Mouse (Mus musculus) T-cell, adult 2 months (primary cell): ENCODE measurements around the gene Fam129a.

Experiments used
- DNase-seq: peaks from one replicate; pipeline ENCODE4 v3.0.0; 2022; ENCODE audit warnings: low spot score

The Fam129a gene

DNA sequence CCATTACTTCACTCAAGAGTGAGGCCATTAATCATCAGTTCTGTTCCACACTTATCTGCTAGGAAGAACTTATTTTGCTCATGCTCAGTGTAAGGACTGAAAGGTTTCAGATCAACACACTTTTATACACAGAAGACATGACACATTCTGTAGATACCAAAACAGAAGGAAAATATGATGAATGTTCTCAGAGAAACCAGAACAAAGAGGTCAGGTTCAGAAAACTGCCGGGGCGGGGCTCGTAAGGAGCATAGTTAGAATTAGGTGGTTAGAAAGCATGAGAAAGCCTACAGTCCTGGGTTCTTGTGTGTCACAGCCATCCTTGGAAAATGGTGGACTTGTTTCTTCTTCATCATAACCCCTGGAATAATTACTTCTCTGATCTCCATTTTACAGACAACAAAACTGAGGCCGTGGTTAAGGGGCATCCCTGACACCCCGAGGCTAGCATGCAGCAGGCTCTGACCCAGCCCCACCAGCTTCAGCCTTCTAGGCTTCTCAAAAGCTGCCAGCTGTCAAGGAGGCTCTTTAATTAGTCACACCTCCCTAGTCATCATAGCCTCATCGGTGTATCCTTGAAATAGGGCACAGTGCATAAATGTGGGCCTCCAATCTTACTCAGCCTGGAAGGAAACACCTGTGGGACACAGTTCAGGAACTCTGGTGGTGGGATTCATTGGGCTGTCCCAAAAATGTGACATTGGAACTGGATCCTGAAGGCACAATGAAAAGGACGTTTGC is 127.1 kb downstream of the Fam129a start:
- no peak for DNase-seq

DNA sequence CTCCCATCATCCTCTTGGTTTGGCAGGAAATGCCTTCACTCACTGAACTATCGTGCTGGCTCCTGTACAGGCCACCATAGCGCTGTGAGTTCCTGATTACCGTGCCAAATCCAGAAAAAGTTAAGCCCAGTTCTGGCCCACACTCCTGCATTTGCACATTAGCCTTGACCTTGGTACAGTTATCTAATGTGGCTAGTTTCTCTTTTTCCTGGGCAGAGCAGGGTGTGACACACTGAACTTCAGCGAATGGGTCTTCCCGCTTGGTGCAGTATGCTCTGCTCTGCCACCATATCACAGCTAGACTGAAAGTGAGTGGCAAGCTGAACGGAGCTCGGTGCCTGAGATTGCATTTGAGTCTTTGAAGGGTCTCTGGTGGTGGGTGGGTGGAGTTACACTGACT is 128.4 kb downstream of the Fam129a start:
- no peak for DNase-seq

DNA sequence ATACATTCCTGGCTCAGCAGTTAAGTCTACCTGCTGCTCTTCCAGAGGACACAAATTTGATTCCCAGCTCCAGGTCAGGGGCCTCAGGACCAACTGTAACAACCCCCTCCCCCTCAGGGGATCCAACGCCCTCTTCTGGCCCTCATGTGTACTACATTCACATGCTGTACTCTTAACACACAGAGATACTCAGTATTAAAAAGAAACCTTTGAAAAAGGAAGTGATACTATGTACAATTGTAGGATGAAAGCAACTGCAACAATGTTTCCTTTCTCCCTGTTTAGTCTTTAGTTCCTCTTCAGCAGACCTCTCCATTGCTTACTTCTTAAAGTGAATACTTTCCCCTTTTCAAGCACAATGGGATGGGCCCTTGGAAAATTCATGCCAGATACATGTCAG is 131.8 kb downstream of the Fam129a start:
- DNase-seq, result no peak

DNA sequence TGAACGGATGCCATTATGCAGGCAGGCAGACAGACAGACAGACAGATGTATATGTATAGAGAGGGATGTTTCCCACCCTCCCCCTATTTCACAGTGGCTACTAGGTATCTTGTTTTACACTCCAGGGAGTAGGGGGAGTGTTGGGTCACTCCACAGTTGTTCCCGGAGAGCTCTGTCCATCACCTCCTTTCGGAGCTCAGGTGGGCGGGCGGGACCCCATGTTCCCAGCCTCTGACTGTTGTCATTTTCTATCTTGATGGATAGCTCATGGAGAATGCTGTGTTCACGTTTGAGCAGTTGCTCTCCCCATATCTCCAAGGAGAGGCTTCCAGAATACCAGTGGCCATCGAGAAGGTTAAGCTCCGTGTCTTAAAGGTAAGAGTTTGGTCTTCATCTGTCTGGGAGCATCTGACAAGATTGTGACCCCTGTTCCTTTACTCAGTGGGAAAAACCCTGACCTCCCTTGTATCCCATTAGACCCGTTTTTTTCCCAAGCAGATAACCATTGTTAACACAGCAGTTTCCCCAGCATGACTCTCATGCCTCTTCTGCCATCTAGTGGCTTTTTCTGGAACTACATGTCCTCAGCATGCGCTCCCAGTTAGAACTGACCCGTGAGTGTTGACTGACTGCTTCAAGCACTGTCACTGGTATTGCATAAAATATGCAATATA is 134.9 kb downstream of the Fam129a start:
- DNase-seq, result peak; percentile 61

DNA sequence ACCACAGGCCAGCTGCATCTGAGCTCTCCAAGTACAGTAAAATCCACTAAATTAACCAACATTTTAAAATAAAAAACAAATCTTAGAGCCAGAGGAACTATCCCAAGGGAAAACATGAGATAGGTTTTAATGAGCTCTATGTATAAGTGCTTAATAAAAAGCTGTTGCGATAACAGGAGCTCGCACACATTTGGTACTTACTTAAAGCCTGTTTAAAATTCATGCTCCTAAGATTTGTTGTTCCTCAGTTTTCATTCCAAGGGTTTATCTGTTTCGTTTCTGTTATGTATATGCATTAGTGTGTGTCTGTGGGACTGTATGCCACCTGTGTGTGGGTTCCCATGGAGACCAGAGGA is 135.4 kb downstream of the Fam129a start:
- no peak for DNase-seq

DNA sequence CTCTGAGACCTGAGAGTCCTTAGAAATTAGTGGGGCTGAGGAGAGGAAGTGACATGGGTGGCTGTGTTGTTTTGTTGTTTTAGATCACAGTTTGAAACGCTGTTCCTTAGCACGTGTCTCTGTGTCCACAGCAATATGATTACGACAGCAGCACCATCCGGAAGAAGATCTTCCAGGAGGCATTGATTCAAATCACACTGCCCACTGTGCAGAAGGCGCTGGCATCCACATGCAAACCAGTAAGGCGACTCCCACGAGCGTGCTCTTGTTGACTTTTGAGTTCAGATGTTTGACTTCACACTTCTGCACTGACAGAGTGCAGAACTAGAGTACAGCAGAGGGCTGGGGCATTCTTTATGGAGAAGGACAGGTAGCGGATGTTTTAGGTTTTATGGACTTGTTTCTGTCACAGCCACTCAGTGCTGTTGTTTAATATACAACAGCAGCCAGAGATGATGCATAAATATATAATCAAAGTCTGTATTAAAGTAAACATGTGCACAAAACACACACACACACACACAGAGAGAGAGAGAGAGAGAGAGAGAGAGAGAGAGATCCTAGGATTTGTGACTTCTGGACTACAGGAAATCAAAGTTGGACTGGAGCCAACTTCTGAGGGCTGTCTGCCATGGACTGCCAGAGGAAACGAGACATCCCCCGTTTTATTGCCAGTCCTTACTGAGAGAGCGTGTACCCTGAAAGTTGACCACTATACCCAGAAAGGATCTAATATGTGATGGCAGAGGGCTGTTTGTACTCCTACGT is 138.2 kb downstream of the Fam129a start:
- DNase-seq, result no peak

DNA sequence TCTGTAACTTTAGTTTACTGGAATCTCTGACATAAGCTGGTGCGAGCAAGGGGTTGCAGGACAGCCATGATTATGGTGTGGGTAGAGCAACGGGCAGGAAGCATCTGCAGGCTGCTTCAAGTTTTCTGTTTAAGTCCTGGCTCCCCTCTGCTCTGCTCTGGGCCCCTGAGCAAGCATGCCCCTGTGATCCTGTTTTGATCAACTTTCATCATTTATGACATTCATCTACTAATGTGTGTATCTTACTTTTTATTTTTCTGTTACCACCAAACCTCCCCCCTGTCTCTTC is 138.7 kb downstream of the Fam129a start:
- no peak for DNase-seq

DNA sequence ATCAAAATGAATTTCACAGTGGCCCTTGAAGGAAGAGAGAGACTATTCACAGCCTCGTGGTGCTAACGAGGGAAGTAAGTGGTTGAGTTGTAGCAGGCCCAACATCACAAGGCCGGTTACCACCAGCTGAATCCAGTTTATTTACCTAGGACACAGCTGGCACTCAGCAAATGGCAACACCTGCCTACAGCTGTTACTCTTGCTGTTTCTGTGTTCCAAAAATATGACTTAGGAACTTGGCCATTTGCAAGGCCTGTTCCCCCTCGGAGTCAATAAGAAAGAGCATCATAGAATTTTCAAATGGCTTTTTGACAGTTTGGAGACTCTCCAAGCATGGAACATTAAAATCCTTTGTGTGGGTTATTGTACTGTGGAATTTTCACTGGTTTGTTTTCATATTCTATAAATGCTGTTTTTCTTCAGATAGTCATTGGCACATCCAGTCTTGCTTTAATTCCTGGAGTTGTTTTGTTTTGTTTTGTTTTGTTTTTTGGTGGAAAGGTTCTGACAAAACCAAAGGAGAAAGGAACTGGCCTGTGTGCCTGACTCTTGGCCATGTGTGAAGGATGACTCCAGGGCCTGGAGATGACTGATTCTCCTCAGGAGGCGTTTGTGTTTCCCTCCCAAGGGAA is 139.6 kb downstream of the Fam129a start:
- DNase-seq, result no peak

DNA sequence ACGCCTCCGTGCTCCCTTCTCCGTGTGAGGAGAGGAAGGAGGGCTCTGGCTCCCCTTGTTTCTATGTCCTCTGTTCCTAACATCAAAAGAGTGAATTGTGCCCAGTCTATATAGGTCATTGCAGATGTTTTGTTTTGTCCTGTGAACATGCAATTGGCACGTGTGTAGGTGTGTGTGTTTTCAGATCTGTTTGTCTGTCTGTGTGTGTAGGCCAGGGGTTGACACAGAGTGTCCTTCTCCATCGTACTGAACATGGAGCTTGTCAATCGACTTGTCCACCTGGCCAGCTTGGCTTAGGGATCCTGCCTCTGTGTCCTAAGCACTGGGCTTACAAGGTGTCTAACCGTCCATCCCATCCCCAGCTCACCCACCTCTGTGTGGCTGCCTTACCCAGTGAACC is 140.1 kb downstream of the Fam129a start:
- DNase-seq, result no peak

DNA sequence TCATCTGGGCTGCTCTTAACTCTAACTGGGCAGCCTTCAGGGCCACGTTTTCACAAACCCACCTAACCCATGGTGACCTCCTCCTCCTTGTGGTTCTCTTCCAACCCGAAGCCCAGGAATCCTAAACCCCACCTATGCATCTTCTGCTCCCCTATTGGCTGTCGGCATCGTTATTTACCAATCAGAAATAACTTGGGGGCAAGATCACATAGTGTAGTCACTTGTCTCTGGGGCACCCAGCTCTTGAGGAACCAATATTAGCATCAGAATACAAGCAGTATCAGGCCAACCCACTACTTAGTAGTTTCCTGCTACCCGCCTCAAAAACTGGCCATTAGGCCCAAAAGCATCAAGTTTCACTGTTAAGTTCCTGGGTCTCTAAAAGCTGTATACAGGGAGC is 141.7 kb downstream of the Fam129a start:
- no peak for DNase-seq

DNA sequence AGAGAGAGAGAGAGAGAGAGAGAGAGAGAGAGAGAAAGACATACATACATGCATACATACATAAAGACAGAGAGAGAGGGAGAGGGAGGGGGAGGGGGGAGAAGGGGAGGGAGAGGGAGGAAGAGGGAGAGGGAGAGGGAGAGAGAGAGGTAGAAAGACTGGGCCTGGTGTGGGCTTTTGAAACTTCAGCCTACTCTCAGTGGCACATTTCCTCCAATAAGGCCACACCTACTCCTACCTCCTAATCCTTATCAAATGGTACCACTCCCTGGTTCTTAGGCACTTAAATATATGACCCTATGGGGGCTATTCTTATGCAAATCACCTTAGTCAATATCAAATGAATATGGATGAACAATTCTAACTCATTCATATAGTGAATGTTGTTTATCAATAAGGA is 142.6 kb downstream of the Fam129a start:
- no peak for DNase-seq

DNA sequence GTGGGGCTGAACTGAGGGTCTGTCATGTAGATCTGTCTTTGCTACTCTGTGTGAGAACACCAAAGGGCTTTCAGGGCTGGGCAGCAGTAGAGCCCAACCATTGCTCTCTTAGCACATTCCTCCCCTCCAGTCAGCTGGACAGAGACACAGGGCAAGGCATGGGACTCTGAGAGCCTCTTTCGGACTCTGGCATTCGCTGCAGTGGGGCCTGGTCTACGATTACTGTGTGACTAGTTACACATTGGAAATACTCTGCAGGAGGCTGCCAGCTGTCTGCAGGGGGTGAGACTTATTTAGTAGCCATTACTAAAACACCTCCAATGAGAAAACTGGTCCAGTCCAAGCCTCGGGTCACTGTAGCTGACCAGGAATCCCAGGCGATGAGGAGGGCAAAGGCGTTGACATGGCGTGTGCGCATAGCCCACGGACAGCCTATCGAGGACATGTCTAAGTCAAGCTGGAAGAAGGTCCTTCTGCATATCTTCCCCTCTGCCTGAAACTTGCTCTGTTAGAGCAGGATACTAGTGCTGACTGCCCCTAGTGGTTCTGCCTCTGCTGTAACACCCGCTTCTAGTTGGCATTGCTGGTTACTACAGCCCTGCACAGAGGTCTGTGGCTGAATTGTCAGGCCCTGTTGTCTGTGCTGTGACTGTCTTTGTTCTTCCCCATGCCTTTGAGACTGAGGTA is 145.2 kb downstream of the Fam129a start:
- DNase-seq, result no peak

DNA sequence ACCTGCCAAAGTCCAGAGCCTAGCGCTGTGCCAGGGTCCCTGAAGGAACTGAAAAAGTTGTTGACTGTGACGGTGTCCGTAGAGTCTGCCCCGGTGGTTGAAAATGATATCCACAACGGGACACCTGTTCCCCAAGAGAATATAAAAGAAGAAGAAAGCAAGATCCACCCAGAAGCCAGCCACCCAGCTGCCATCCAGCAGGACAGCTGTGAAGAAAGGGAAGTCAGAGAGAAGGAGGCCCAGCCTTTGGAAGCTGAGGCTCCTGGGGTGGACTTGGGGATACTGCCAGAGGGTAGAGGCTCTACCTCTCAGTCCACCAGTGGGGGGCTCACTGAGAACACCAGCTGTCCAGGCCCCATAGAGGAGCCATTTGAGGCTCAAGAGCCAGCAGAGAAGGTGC is 146.6 kb downstream of the Fam129a start:
- no peak for DNase-seq

DNA sequence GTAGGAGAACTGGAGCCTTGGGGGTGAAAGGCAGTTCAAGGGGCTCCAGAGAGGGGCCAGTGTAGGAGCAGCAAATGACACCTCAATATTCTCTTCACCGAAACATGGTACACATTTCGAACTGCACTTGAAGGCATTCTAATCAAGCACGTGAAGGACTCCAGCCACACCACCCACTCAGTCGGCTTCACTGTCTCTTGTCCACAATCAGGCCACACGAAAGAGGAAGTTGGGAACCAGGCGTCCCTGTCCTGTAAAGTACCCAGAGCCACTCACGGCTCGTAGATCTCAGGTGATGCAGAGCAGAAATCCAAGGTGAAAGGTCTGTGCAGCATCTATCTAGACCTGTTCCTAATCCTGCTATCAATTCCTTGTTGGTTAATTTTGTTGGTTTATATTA is 147.6 kb downstream of the Fam129a start:
- DNase-seq, result no peak

DNA sequence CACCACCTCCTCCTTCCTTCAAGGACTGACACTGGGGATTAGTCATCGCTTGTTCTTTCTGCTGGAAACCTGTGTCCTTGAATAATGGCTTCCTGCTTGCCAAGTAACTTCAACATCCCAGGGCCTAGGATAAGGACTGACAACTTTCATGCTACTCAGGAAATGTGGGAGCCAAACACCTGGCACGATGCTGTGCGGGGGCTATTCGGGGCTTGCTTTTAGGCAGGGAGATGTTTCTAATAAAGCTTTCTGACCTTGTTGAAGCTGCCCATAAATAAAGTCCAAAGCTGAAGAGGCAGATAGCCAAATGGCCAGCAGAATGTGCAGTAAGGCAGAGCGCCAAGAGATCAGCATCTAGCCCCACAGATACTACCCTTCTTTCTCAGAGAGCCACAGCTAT is 148.9 kb downstream of the Fam129a start:
- no peak for DNase-seq

DNA sequence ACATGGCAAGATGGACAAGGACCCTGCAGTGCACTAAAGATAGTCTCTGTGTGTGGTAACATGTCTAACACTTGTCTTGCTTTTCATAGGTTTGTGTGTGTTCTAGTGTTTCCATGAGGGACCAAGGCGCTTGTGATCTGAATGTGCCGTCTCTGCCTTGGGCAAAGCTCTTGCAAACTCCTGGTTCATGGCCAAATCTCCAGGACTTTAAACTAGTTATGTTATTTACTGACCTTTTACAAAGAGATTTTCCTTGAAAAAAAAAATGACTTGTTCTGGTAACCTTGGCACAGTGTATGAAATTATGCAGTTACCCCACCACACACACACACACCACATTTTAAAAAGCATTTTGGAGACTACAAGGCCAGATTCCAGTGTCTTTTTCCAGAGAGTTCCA is 149.6 kb downstream of the Fam129a start:
- DNase-seq, result no peak

DNA sequence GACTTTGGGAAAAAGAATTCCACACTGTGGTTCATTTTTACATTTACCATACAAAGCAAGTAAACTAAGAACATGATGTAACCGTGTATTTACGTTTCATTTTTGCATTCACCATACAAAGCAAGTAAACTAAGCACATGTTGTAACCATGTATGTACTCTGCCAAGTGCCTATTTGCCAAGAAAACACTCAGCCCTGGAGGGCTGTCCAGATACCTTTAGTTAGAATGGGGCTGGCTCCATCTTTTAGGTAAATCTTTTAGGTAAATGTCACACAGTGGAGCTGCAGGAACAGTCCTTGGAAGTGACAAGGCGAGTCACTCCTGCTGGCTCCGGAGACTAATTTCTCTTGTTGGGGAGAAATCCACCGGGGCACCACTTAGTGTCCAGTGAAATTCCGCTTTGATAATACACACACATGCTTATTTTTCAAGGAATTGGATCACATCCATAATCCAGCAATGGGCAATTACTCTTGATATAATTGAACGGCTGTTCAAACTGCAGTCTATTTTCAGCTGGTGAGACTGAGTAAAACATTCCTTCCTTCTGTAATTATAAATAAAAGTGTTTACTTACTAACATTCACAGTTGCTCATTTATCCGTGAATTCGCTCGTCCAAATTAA is 150.5 kb downstream of the Fam129a start:
- no peak for DNase-seq

DNA sequence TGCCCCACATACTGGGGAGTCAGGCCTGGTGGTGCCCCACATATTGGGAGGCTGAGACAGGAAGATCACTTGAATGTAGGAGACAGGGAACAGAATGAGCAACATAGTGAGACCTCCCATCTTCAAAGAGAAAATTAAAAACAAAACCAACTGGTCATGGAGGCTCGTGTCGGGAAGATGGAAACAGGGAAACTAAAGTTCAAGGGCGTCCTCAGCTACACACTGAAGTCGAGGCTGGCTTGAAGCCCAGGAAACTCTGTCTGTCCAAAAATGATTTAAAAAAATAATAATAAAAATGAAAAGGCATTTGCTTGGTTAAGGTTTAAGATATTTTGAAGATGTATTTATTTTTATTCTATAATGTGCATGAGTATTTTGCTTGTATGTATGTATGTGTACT is 152.8 kb downstream of the Fam129a start:
- no peak for DNase-seq

DNA sequence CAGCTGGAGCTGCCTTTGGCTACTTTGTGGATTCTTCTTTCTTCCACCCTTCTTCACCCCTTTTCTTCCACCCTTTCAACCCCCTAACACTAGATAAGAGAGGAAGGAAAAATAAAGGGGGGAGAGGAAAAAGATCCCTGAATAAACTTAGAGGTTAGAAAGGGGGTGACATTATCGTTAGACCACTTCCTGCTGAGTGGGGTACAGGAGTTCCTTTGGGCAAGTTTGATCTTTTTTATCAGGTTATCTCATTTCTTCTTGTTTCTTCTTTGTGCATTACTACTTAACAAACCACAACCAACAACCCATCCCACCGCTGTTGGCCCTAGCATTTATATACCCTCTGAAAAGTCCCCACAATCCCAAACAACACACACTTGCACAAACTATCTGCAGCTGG is 154.6 kb downstream of the Fam129a start:
- DNase-seq, result no peak

DNA sequence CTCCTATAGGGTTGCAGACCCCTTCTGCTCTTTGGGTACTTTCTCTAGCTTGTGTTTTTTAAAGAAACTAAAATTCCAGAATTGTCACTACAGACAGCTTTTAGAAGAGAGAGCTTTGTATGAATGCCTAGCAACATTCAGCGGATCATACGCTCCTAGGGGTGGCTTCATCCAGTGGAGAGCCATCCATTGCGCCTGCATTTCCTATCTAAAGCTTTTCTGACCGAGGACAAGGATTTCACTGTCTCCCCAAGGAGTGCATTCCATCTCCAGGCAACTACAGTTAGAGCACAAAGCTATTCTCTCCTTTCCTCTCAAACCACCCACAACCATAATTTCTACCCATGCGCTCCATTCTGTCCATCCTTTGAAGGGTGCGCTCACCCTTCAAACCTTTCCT is 155.4 kb downstream of the Fam129a start:
- no peak for DNase-seq

DNA sequence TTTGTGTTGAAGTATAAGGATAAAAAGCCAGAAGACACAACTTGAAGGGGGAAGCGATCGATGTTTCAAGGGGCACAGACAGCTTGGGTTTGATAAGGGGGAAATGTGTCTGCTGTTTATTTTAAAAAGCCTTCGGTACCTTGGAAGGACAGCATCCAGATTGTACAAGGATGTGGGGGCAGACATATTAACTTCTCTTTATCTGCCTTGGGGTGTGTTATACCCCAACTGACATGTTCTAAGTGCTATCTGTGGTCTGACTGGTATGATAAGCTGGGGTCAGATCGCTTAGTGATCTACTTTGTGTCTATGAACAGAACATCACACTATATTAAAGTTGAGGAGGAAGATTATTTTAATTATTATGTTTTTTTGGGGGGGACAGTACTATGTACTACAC is 157.2 kb downstream of the Fam129a start:
- DNase-seq, result no peak

DNA sequence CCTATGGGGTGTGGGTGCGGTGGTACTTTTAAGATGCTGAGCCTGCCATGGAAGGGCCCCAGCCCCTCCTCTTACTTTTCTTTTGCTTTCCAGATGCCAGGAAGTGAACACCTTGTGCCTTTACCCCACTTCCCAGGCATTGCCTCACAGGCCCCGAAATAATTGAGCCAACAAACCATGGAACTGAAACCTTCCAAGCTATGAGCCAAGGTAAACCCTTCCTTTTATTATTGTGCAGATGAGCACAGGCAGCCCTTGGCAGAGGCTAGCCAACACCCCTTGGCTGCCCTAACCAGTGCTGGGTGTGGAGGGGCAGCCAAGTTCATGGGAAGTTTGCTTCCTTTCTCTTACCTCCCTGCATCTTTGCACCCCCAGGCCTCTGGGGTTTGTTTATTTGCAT is 166.2 kb downstream of the Fam129a start:
- DNase-seq, result no peak
